Mouse (Mus musculus): ENCODE measurements around the gene Vpreb2. TPM values are rescaled to one million over a fixed set of nuclear protein-coding genes. Genes with fewer than 3 reads are reported as not detected.
"Not testable (repeated sequence)": the region's sequence is repeated elsewhere in the genome, so short reads cannot be mapped to it uniquely, and the experiment has no call there.

Vpreb2 gene
- 4.0 TPM in 1 of 2 replicates, not detected in the other for total RNA-seq (2014; fragmentation: Nextera tagmentation)
- total RNA-seq (2017): 3.3 TPM in 1 of 2 replicates, not detected in the other

DNA sequence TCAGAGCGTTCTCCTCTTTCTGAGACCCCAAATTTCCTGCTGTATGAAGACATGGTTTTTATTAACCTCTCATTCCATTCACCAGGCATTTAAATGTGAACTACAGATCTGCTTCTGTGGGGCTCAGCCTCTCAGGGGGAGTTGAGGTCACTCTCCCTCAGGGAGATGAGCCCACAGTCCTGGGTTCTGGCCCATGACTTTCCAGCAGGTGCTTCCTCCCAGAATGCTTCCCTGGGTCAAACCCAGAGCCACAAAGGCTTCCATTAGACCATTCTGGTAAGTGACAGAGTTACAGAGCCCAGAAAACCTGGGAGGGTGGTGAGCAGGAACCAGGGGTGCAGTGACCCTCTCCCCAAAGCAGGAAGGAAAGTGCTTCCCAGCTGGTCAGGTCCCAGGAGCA lies at the start of gene Vpreb2:
Gene Vpreb2 (plus strand): TSS at position 301 of the 400 bp plus-strand sequence.
- ATAC-seq (replicated peaks; ENCODE audit: low FRiP score, low TSS enrichment, poor library complexity, severe bottlenecking): no peak

DNA sequence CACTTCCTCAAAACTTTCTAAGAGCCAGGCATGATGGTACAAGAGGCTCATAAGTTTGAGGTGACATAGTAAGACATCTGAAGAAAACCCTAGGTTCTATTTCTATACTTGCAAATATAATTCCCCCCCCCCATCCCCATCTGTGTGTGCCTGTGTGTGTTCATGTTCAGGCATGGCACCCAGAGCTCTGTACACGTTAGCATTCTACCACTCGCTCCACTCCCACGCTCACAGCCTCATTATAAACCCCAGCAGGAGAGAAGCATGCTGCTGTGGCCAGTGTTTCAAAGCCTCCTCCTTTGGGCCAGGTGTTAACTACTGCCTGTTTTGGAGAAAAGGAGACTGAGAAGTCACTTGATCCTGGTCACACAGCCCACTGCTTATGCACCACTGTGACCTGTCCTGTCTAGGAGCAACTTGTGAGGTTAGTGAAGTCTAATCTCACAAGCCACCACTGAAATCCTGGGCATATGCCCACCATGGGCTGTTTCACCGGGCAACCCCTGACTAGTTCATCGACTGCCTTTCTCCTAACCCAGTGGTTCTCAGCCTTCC lies 48.2 kb upstream of the Vpreb2 start:
- no peak for ATAC-seq (replicated peaks; ENCODE audit: low FRiP score, low TSS enrichment, poor library complexity, severe bottlenecking)

DNA sequence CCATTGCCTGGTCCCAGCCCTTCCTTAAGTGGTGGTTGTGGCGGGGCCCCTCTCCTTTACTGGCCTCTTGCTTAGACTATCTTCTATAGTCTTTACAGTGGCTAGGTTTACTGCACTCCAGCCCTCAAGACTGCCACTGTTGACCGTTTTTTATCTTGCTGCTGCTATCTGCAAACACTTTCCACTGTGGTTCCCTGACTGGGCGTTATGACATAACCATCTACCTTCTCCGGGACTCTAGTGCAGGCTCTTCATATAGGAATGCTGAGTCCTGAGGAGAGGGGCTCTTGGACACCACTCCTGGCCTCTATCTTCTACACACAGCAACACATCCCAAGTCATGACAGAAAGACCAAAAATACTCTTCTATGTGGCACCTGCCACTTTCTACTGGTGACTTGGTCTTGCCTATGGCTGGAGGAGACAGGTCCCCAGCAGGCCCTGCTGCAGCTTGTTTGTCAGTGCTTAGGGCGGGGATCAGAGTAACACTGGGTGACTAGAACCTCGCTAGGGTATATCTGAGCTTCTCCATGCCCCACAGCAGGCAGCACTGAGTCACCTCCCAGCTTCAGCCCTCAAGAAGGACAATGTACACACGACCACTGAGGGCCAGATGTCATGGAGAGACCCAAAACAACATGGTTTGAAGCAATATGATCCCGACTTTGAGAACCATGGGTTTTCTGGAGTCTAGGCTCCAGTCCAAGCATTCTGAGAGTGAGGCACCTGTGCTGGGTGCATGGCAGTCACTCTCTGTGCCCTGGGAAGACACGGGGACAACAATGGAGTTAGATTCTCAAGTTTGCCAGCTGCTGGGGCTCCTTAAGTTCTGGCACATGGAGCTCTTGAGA lies 46.4 kb upstream of the Vpreb2 start:
- peak; percentile 68 for ATAC-seq (replicated peaks; ENCODE audit: low FRiP score, low TSS enrichment, poor library complexity, severe bottlenecking)

DNA sequence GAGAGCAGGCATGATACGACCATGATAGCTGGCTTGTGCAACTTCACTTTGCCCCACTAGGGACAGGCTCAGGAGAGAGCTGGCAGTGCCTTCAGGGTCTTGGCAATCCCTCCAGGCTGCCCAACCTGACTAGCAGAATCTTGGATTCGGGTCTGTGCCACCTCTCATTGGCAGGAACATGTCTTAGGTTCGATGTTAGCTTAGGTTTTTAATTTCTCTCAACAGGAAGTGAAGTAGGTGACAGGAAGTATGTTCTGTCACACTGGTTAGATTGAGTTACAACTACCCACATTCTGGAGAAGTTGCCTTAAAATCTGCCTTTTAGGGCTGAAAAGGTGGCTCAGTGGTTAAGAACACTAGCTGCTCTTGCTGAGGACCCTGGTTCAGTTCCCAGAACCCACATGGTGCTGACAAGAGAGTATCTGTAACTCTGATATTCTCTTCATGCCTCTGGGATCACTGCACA lies 45.8 kb upstream of the Vpreb2 start:
- peak; percentile 59 for ATAC-seq (replicated peaks; ENCODE audit: low FRiP score, low TSS enrichment, poor library complexity, severe bottlenecking)

GRCm38 (mm10) chr16:17936776-17937175 lies 43.5 kb upstream of the Vpreb2 start:
- ATAC-seq (replicated peaks; ENCODE audit: low FRiP score, low TSS enrichment, poor library complexity, severe bottlenecking): no peak

GRCm38 (mm10) chr16:17938187-17938586 lies 42.0 kb upstream of the Vpreb2 start:
- no peak for ATAC-seq (replicated peaks; ENCODE audit: low FRiP score, low TSS enrichment, poor library complexity, severe bottlenecking)

DNA sequence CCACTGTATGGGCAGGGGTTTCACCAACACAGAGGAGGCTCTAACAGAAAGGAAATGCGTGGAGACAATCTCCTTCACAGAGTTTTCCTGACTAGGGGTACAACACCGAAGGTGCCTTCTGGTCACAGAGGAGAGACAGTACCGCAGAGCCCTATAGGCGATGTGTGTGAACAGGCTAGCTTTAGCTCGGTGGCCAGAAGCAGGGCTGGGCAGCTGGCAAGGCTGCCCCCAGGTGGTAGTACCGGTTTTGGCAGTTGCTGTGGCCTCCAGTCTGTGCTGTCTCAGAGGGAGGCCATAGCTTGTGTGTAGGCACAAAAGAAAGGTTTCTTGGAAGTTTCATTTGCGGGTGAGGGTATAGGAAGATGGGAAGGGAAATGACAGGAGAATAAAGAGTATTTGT lies 41.4 kb upstream of the Vpreb2 start:
- peak; percentile 89 for ATAC-seq (replicated peaks; ENCODE audit: low FRiP score, low TSS enrichment, poor library complexity, severe bottlenecking)

DNA sequence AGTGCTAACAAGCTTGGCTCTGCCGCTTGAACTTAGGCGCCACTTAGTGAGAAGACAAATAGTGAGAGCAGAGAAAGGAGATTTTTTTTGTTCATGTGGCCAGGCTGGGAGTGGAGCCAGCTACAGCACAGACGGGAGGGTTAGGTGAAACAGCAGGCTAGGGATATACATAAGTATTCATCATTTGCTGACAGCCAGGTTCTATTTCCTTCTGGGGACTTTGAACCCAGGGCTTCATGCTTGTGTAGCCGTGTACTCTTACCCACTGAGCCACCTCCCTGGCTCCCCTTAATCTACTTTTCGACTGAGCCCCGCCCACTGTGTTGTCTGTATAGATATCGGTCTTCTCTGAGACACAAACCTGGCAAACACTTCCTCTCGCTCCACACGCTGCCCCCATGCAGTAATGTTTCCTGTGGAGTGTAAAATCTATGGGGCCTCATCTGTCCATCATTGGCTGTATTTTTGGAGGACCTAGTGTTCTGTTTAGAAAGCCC lies 40.9 kb upstream of the Vpreb2 start:
- ATAC-seq (replicated peaks; ENCODE audit: low FRiP score, low TSS enrichment, poor library complexity, severe bottlenecking): peak; percentile 81

DNA sequence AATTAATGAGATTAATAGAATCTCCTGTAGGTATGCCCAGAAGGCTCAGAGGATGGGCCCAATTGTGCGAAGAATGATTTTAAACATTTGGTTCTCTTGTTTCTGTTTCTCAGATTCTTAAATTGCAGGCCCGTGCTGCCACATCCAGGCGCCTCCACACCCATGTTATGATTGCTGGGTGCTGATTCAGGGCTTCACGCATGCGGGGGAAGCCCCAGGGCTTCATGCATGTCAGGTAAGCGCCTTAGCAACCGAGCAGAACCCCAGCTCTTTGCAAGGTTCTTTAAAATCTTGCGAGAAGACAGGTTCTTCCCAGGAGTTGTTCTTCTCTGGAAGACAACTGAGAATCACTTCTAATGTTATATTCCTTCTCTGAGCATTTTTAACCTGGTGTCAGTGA lies 36.8 kb upstream of the Vpreb2 start:
- ATAC-seq (replicated peaks; ENCODE audit: low FRiP score, low TSS enrichment, poor library complexity, severe bottlenecking): no peak

GRCm38 (mm10) chr16:17945081-17945831 lies 35.0 kb upstream of the Vpreb2 start:
- ATAC-seq (replicated peaks; ENCODE audit: low FRiP score, low TSS enrichment, poor library complexity, severe bottlenecking): no peak

DNA sequence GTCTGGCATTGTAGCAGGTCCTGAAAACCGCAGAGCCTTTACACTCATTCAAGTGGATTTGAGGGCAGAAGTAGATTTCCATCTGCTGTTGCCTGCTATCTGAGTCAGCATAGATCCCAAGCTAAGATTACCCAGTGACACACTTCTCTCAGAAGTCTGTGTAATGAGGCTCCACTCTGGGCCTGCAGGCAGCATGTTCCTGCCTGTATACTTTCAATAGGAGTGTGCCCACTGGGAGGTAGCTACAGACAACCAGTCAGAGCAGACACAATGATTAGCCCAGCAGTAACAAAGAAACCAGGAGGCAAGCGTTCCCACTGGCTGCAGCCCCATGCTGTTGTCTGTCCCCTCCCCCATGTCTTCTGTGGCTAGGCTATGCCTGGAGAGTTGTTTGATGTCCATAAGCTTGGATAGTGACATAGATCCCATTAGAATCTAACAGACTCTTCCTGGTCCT lies 30.8 kb upstream of the Vpreb2 start:
- no peak for ATAC-seq (replicated peaks; ENCODE audit: low FRiP score, low TSS enrichment, poor library complexity, severe bottlenecking)

GRCm38 (mm10) chr16:17950068-17950467 lies 30.2 kb upstream of the Vpreb2 start:
- ATAC-seq (replicated peaks; ENCODE audit: low FRiP score, low TSS enrichment, poor library complexity, severe bottlenecking): no peak

DNA sequence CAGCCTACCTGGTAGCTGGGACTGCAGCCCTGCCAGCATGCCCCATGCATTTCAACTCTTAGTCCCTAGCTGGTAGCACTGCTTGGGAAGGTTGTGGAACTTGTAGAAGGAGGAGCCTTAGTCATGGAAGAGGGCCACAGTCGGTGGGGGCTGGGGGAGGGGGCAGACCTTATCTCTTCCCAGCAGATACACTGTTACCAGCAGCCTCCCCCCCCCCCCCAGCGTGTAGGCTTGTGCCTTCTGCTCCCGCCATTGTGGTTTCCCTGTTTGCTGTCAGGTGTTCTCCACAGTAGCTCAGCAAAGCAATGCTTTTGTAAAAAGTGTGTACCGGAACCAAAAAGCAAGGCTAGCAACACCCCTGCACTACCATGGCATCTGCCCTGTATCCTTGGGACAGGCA lies 28.6 kb upstream of the Vpreb2 start:
- no peak for ATAC-seq (replicated peaks; ENCODE audit: low FRiP score, low TSS enrichment, poor library complexity, severe bottlenecking)

DNA sequence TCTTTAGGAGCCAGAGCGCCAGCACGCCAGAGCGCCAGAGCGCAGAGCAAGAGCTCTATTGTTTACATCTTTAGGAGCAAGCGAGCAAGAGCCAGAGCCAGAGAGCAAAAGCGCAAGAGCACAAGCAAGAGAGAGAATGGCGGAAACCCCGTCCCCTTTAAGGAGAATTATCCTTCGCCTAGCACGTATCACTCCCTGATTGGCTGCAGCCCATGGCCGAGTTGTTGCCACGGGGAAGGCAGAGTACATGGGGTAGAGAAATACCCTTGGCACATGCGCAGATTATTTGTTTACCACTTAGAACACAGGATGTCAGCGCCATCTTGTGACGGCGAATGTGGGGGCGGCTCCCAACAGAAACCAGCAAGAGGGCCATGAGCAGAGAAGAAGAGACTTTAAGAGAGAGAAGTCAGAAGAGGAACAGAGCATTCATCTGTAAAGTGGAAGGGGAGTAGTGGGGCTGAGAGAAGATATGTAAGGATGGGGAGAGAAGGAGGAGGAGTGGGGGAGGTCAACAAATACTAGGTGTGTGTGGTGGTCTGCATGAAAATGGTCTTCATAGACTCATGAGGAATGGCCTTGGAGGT lies 24.1 kb upstream of the Vpreb2 start:
- not testable (repeated sequence) for ATAC-seq (replicated peaks; ENCODE audit: low FRiP score, low TSS enrichment, poor library complexity, severe bottlenecking)

- no peak for ATAC-seq (replicated peaks; ENCODE audit: low FRiP score, low TSS enrichment, poor library complexity, severe bottlenecking)
Observed at GRCm38 (mm10) chr16:17962091-17962490, 18.1 kb upstream of the Vpreb2 start.

- no peak for ATAC-seq (replicated peaks; ENCODE audit: low FRiP score, low TSS enrichment, poor library complexity, severe bottlenecking)
Observed at GRCm38 (mm10) chr16:17971853-17972252, 8.4 kb upstream of the Vpreb2 start.

GRCm38 (mm10) chr16:17977840-17978239 lies 2.4 kb upstream of the Vpreb2 start:
- ATAC-seq (replicated peaks; ENCODE audit: low FRiP score, low TSS enrichment, poor library complexity, severe bottlenecking): not testable (repeated sequence)

DNA sequence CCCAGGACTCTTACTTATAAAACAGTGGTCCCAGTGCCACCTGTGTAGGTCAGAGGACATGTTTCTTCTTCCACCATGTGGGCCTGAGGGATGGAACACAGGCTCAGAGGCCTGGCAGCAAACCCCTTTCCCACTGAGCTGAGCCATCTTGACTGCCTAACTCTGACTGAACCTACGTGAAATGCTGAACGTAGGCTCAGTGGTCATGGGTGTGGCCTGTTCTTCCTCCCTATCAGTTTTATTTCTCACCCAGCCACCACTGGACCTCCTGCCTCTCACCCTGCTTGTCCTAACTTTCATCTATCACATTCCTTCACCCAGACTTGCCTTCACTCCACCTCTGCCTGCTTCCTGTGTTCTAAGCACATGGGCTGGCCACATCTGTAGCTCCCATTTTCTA lies 3.0 kb downstream of the Vpreb2 start:
- peak; percentile 41; the same call in 1 of the 2 replicates for ATAC-seq (replicated peaks; ENCODE audit: low FRiP score, low TSS enrichment, poor library complexity, severe bottlenecking)

GRCm38 (mm10) chr16:17984231-17984630 lies 4.0 kb downstream of the Vpreb2 start:
- ATAC-seq (replicated peaks; ENCODE audit: low FRiP score, low TSS enrichment, poor library complexity, severe bottlenecking): no peak
